Mouse (Mus musculus): Measurements from ENCODE around the gene Ulk4. TPM values are rescaled to one million over a fixed set of nuclear protein-coding genes. Genes with fewer than 3 reads are reported as not detected.
A peak's percentile ranks its signal among the peaks of the same experiment; 100 is the strongest.

The Ulk4 gene
- polyA plus RNA-seq, 1 experiment from 2014 or later, result 149 TPM

GRCm38 (mm10) chr9:121171609-121172008, 105.4 kb downstream of the Ulk4 start:
- WGBS, result 53% methylated on average over 6 of the region's 6 CpGs

GRCm38 (mm10) chr9:121164607-121165006, 112.4 kb downstream of the Ulk4 start:
- Histone ChIP-seq H3K27me3 (no peaks in the 10 kb centered on the region), H3K4me1 (no peaks in the 10 kb centered on the region), H3K27ac (no peak overlapping the region), H3K9ac (no peak overlapping the region), H3K4me2 (no peak overlapping the region), H3K4me3 (no peak overlapping the region), H3K36me3 (no peaks in the 10 kb centered on the region), H3K9me3 (no peaks in the 10 kb centered on the region)
- no peak for ATAC-seq (ENCODE audit: borderline replicate concordance, extremely low read depth, low FRiP score, low TSS enrichment)
- 61% methylated on average over 7 of the region's 7 CpGs for WGBS

More at GRCm38 (mm10) chr9:121171609-121172008, 105.4 kb downstream of the Ulk4 start:
- no peaks in the 10 kb centered on the region for H3K4me1 ChIP-seq
- H3K27me3 ChIP-seq, result no peaks in the 10 kb centered on the region
- no peaks in the 10 kb centered on the region for H3K9me3 ChIP-seq
- no peak for ATAC-seq (ENCODE audit: borderline replicate concordance, extremely low read depth, low FRiP score, low TSS enrichment)
- no peak overlapping the region for H3K4me2 ChIP-seq
- no peak overlapping the region for H3K27ac ChIP-seq
- no peak overlapping the region for H3K4me3 ChIP-seq
- H3K9ac ChIP-seq, result no peak overlapping the region
- no peaks in the 10 kb centered on the region for H3K36me3 ChIP-seq

GRCm38 (mm10) chr9:121162789-121163188, 114.2 kb downstream of the Ulk4 start:
- no peaks in the 10 kb centered on the region for H3K36me3 ChIP-seq
- no peaks in the 10 kb centered on the region for H3K4me1 ChIP-seq
- WGBS, result 42% methylated on average over 5 of the region's 5 CpGs
- ATAC-seq (ENCODE audit: borderline replicate concordance, extremely low read depth, low FRiP score, low TSS enrichment), result no peak
- H3K9ac ChIP-seq, result no peak overlapping the region
- H3K27ac ChIP-seq, result no peak overlapping the region
- H3K9me3 ChIP-seq, result no peaks in the 10 kb centered on the region
- H3K27me3 ChIP-seq, result no peaks in the 10 kb centered on the region
- H3K4me2 ChIP-seq, result no peak overlapping the region
- no peak overlapping the region for H3K4me3 ChIP-seq

DNA sequence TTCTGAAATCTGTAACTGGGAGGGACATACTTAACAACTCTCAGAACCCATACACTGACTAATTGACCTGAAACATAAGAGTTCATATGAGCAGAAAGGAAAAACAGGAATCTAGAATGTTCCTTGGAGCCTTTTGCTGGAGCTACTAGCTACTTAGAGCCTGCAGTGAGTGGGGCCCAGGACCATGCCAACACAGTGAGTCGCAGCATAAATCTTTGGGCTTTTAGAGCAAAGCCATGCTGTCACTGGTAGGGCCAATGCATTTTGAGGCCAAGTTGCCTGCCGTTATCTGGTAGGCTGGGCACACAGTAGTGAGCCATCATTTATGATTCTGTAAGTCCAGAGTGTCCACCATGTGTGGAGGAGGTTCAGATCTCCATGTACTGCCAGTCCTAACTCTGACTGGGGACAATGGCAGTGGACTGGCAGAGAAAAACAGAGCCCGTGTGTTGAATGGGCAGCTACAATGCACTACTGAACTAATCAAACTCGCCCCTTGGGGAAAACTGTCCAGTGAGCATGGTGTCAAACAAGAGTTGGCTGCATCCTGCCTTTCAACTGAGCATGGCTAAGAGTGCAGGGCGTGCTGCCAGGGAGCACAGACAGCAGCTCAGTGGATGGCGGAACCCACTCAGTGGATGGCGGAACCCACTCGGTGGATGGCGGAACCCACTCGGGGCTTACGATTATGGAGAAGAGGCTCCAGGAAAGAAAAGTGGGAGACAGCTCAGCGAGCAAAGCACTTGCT, 115.0 kb downstream of the Ulk4 start:
- H3K4me1 ChIP-seq, result 0 out of 2 replicates have a peak, but pooled peaks cover under 1% of the 10 kb centered on the region
- H3K9me3 ChIP-seq, result no peaks in the 10 kb centered on the region
- no peaks in the 10 kb centered on the region for H3K27me3 ChIP-seq
- H3K4me3 ChIP-seq, result no peak overlapping the region
- 83% methylated on average over 12 of the region's 12 CpGs for WGBS
- no peak overlapping the region for H3K4me2 ChIP-seq
- no peak overlapping the region for H3K9ac ChIP-seq
- H3K27ac ChIP-seq, result no peak overlapping the region
- no peaks in the 10 kb centered on the region for H3K36me3 ChIP-seq
- no peak for ATAC-seq (ENCODE audit: borderline replicate concordance, extremely low read depth, low FRiP score, low TSS enrichment)

- Histone ChIP-seq H3K36me3 (no peaks in the 10 kb centered on the region), H3K9me3 (no peaks in the 10 kb centered on the region), H3K4me2 (no peak overlapping the region), H3K27ac (no peak overlapping the region), H3K9ac (no peak overlapping the region), H3K4me1 (peaks cover 9% of the 10 kb centered on the region; the same call in 1 of the 2 replicates), H3K4me3 (no peak overlapping the region), H3K27me3 (no peaks in the 10 kb centered on the region)
- peak; percentile 70; the same call in 1 of the 2 replicates for ATAC-seq (ENCODE audit: borderline replicate concordance, extremely low read depth, low FRiP score, low TSS enrichment)
- WGBS, result 31% methylated on average over 9 of the region's 9 CpGs
These were observed 120.7 kb downstream of the Ulk4 start for GRCm38 (mm10) chr9:121156253-121156831.

DNA sequence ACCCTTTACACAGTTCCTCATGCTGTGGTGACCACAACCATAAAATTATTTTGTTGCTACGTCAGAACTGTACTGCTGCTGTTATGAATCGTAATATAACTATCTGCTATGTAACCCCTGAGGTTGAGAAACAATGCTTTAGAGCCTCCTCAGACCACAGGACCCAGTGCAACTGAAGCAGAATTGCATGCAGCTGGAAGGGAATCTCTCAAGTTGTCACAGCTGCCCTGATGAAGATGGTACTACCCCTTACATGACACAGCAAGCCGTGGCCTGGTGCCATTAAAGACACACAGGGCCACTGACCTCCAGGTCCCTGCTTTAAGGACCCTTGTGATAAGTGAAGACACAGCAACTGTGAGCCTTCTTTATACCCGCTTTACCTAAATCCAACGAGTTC, 123.7 kb downstream of the Ulk4 start:
- 79% methylated on average over 5 of the region's 5 CpGs for WGBS
- ATAC-seq (ENCODE audit: borderline replicate concordance, extremely low read depth, low FRiP score, low TSS enrichment), result no peak
- H3K27me3 ChIP-seq, result no peaks in the 10 kb centered on the region

DNA sequence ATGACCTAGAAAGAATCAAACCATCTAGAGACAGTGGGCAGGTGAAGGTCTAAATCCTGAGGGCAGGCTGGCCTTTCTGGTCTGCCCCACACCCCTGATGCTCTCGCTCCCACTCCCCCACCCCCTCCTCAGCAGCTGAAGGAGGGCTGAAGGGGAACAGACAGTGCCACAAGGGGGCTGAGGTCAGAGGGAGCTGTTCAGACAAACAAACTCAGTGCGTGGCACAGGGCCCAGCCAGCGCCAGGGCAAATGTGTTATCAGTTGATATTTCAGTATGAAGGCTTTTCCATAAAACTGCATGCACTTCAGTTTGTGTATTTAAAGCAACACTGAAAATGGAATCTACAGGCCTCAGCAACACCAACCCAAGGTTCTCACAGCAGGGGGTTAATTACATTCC, 128.4 kb downstream of the Ulk4 start:
- H3K4me2 ChIP-seq, result no peak overlapping the region
- H3K27ac ChIP-seq, result no peak overlapping the region
- no peak for ATAC-seq (ENCODE audit: borderline replicate concordance, extremely low read depth, low FRiP score, low TSS enrichment)

More for the DNA sequence above, 123.7 kb downstream of the Ulk4 start:
- no peaks in the 10 kb centered on the region for H3K36me3 ChIP-seq
- no peak overlapping the region for H3K9ac ChIP-seq
- no peak overlapping the region for H3K27ac ChIP-seq
- H3K4me3 ChIP-seq, result no peak overlapping the region
- H3K9me3 ChIP-seq, result no peaks in the 10 kb centered on the region
- H3K4me2 ChIP-seq, result no peak overlapping the region
- H3K4me1 ChIP-seq, result peaks cover 9% of the 10 kb centered on the region; the same call in 1 of the 2 replicates

DNA sequence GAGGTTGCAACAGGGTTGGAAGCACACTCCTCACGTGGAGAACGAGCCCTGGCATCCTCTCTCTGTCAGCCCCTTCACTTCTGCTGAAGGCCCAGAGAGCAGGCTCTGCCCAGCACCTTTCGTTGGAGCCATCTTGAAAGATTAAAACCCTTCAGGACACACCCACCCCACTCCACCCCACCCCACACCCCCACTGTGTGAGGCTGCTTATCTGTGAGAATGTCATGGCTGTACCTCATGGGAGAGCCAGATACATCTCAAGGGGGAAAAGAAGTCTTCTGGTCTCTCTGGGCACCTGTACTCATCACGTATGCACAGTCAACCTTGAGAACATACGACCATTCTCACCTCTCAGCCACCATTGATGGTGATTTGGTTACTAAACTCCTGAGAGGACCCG, 133.8 kb downstream of the Ulk4 start:
- Histone ChIP-seq H3K9me3 (no peaks in the 10 kb centered on the region), H3K36me3 (no peaks in the 10 kb centered on the region), H3K4me3 (no peak overlapping the region), H3K27me3 (no peaks in the 10 kb centered on the region), H3K4me2 (no peak overlapping the region), H3K9ac (no peak overlapping the region), H3K27ac (no peak overlapping the region), H3K4me1 (no peaks in the 10 kb centered on the region)
- ATAC-seq (ENCODE audit: borderline replicate concordance, extremely low read depth, low FRiP score, low TSS enrichment), result no peak
- WGBS, result 69% methylated on average over 6 of the region's 6 CpGs

More for the DNA sequence above, 128.4 kb downstream of the Ulk4 start:
- no peaks in the 10 kb centered on the region for H3K27me3 ChIP-seq
- no peaks in the 10 kb centered on the region for H3K4me1 ChIP-seq
- H3K4me3 ChIP-seq, result no peak overlapping the region
- H3K9ac ChIP-seq, result no peak overlapping the region
- 23% methylated on average over 3 of the region's 3 CpGs for WGBS
- no peaks in the 10 kb centered on the region for H3K36me3 ChIP-seq
- no peaks in the 10 kb centered on the region for H3K9me3 ChIP-seq

DNA sequence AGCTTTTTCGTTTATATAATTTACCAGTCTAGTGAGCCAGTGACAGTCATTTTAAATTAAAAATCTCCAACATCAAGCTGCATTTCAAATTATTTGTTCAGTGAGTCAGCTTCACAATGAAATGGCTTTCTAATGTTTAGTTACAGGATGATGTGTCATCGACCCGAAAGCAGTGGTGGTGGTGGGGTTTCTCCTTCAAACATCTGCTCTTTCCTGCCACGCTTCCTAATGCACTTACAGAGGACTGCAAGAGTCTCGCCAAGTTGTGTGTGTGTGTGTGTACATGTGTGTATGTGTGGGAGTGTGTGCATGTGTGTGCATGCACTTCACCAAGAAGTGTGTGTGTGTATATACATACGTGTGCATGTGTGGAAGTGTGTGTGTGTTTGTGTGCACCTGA, 144.4 kb downstream of the Ulk4 start:
- H3K27me3 ChIP-seq, result no peaks in the 10 kb centered on the region
- H3K27ac ChIP-seq, result no peak overlapping the region
- no peak overlapping the region for H3K9ac ChIP-seq
- H3K9me3 ChIP-seq, result no peaks in the 10 kb centered on the region
- no peak for ATAC-seq (ENCODE audit: borderline replicate concordance, extremely low read depth, low FRiP score, low TSS enrichment)
- H3K4me2 ChIP-seq, result no peak overlapping the region
- WGBS, result 46% methylated on average over 6 of the region's 6 CpGs
- no peak overlapping the region for H3K4me3 ChIP-seq
- H3K4me1 ChIP-seq, result no peaks in the 10 kb centered on the region
- no peaks in the 10 kb centered on the region for H3K36me3 ChIP-seq

DNA sequence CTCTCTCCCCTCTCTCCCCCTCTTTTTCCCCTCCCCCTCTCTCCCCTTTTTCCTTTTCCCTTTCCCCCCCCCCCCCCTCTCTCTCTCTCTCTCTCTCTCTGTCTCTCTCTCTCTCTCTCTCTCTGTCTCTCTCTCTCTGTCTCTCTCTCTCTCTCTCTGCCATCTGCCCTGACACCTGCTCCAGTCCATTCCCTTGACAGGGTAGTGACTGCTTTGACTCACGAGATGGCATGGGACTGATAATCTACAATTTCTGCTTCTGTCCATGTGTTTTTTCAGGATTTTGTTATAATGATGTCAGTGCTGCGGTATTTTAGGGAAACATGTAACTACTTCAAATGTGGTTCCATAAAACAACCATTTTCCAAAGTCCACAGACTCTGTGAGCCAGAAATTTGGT, 147.5 kb downstream of the Ulk4 start:
- Histone ChIP-seq H3K9ac (no peak overlapping the region), H3K4me1 (no peaks in the 10 kb centered on the region), H3K4me2 (no peak overlapping the region), H3K36me3 (no peaks in the 10 kb centered on the region), H3K9me3 (no peaks in the 10 kb centered on the region), H3K27ac (no peak overlapping the region), H3K4me3 (no peak overlapping the region), H3K27me3 (no peaks in the 10 kb centered on the region)
- 81% methylated on average over 2 of the region's 2 CpGs for WGBS
- ATAC-seq (ENCODE audit: borderline replicate concordance, extremely low read depth, low FRiP score, low TSS enrichment), result no peak

GRCm38 (mm10) chr9:121128934-121129333, 148.1 kb downstream of the Ulk4 start:
- Histone ChIP-seq H3K9me3 (no peaks in the 10 kb centered on the region), H3K4me1 (no peaks in the 10 kb centered on the region), H3K4me3 (no peak overlapping the region), H3K9ac (no peak overlapping the region), H3K27me3 (no peaks in the 10 kb centered on the region), H3K4me2 (no peak overlapping the region), H3K27ac (no peak overlapping the region), H3K36me3 (no peaks in the 10 kb centered on the region)
- 87% methylated on average over 8 of the region's 8 CpGs for WGBS
- no peak for ATAC-seq (ENCODE audit: borderline replicate concordance, extremely low read depth, low FRiP score, low TSS enrichment)

GRCm38 (mm10) chr9:121127025-121127424, 150.0 kb downstream of the Ulk4 start:
- no peaks in the 10 kb centered on the region for H3K36me3 ChIP-seq
- no peaks in the 10 kb centered on the region for H3K27me3 ChIP-seq
- no peak overlapping the region for H3K4me2 ChIP-seq
- H3K9ac ChIP-seq, result no peak overlapping the region
- no peaks in the 10 kb centered on the region for H3K4me1 ChIP-seq
- WGBS, result 57% methylated on average over 2 of the region's 2 CpGs
- ATAC-seq (ENCODE audit: borderline replicate concordance, extremely low read depth, low FRiP score, low TSS enrichment), result no peak
- H3K27ac ChIP-seq, result no peak overlapping the region
- no peaks in the 10 kb centered on the region for H3K9me3 ChIP-seq
- H3K4me3 ChIP-seq, result no peak overlapping the region
